Mouse (Mus musculus): Measurements from ENCODE around the gene Dnajb5.

Dnajb5 gene

GRCm38 (mm10) chr4:42945043-42945442, 4.6 kb upstream of the Dnajb5 start:
- peak; percentile 44 for DNase-seq

- no peak for DNase-seq
Measured at GRCm38 (mm10) chr4:42945445-42945844, 4.2 kb upstream of the Dnajb5 start.

- peak; percentile 69 for DNase-seq
Measured at GRCm38 (mm10) chr4:42945952-42946351, 3.7 kb upstream of the Dnajb5 start.

- DNase-seq: no peak
Measured at GRCm38 (mm10) chr4:42946733-42947290, 2.8 kb upstream of the Dnajb5 start.

GRCm38 (mm10) chr4:42948527-42948926, 1.1 kb upstream of the Dnajb5 start:
- DNase-seq: no peak

- no peak for DNase-seq
Measured at GRCm38 (mm10) chr4:42949051-42949675, 451 bp upstream of the Dnajb5 start.

GRCm38 (mm10) chr4:42950065-42950558, 498 bp downstream of the Dnajb5 start:
- DNase-seq: peak; percentile 97

GRCm38 (mm10) chr4:42951206-42952195, 1.9 kb downstream of the Dnajb5 start:
- DNase-seq: no peak

- DNase-seq: no peak
Measured at GRCm38 (mm10) chr4:42952563-42952962, 2.9 kb downstream of the Dnajb5 start.

- DNase-seq: no peak
Measured at GRCm38 (mm10) chr4:42953435-42954094, 4.0 kb downstream of the Dnajb5 start.

- DNase-seq: peak; percentile 77
Measured at GRCm38 (mm10) chr4:42954297-42954696, 4.7 kb downstream of the Dnajb5 start.

- no peak for DNase-seq
Measured at GRCm38 (mm10) chr4:42955200-42955599, 5.6 kb downstream of the Dnajb5 start.

GRCm38 (mm10) chr4:42956581-42956980, 7.0 kb downstream of the Dnajb5 start:
- DNase-seq: no peak

- DNase-seq: no peak
Measured at GRCm38 (mm10) chr4:42957306-42957705, 7.7 kb downstream of the Dnajb5 start.

GRCm38 (mm10) chr4:42957979-42958378, 8.4 kb downstream of the Dnajb5 start:
- no peak for DNase-seq

- DNase-seq: no peak
Measured at GRCm38 (mm10) chr4:42958942-42959341, 9.3 kb downstream of the Dnajb5 start.

- DNase-seq: no peak
Measured at GRCm38 (mm10) chr4:42959382-42959781, 9.8 kb downstream of the Dnajb5 start.

- peak; percentile 74 for DNase-seq
Measured at GRCm38 (mm10) chr4:42961592-42961991, 12.0 kb downstream of the Dnajb5 start.

- DNase-seq: no peak
Measured at GRCm38 (mm10) chr4:42963480-42963879, 13.9 kb downstream of the Dnajb5 start.

- DNase-seq: peak; percentile 51
Measured at GRCm38 (mm10) chr4:42965039-42965719, 15.6 kb downstream of the Dnajb5 start.

- no peak for DNase-seq
Measured at GRCm38 (mm10) chr4:42969304-42969703, 19.7 kb downstream of the Dnajb5 start, which contains the start of gene 1700022I11Rik. Gene 1700022I11Rik, plus strand, starts transcription at chr4:42969604.

GRCm38 (mm10) chr4:42972952-42973351, 23.3 kb downstream of the Dnajb5 start:
- no peak for DNase-seq
